Mouse (Mus musculus) hindbrain, embryonic 16.5 days (tissue): ENCODE measurements at regions not wholly inside any gene's neighbourhood (a gene's known extent, or its start where the extent isn't known, plus 50 kb on each side); places are given as distances from the start of the nearest gene placed in this dataset.
A peak's percentile ranks its signal among the peaks of the same experiment; 100 is the strongest.

ENCODE experiments used
- ATAC-seq: fragments of 200-750 bp; cut with Nextera tagmentation; 2 replicates; pipeline ENCODE4 v1.8.0; 2017; ENCODE audit warnings: moderate TSS enrichment, moderate library complexity
- H3K27ac ChIP-seq: fragments of 300-500 bp; sonication (generic); 2 replicates; pipeline ENCODE4 v1.5.1; 2014; ENCODE audit warnings: low read depth, mild to moderate bottlenecking, control low read depth, low read length, moderate library complexity
- H3K27me3 ChIP-seq: fragments of 300-500 bp; sonication (generic); replicated peaks from 2 replicates; pipeline ENCODE4 v1.6.1; 2014; ENCODE audit warnings: low read length; ENCODE audit not compliant: control insufficient read depth, insufficient read depth
- H3K36me3 ChIP-seq: fragments of 300-500 bp; sonication (generic); 2 replicates; pipeline ENCODE4 v1.6.1; 2014; ENCODE audit warnings: mild to moderate bottlenecking, low read length, moderate library complexity, mixed read lengths; ENCODE audit not compliant: control insufficient read depth, insufficient read depth
- H3K4me1 ChIP-seq: fragments of 300-500 bp; sonication (generic); 2 replicates; pipeline ENCODE4 v1.6.1; 2014; ENCODE audit warnings: low read depth, low read length; ENCODE audit not compliant: control insufficient read depth, insufficient read depth
- H3K4me2 ChIP-seq: fragments of 300-500 bp; sonication (generic); 2 replicates; pipeline ENCODE4 v1.6.1; 2014; ENCODE audit warnings: mild to moderate bottlenecking, low read length, control low read depth, moderate library complexity
- H3K4me3 ChIP-seq: fragments of 300-500 bp; sonication (generic); 2 replicates; pipeline ENCODE4 v1.5.1; 2014; ENCODE audit warnings: mild to moderate bottlenecking, low read length, control low read depth, moderate library complexity
- H3K9ac ChIP-seq: fragments of 300-500 bp; sonication (generic); 2 replicates; pipeline ENCODE4 v1.6.1; 2014; ENCODE audit warnings: low read depth, mild to moderate bottlenecking, control low read depth, low read length, moderate library complexity
- H3K9me3 ChIP-seq: fragments of 300-500 bp; sonication (generic); 2 replicates; pipeline ENCODE4 v1.6.1; 2014; ENCODE audit warnings: mild to moderate bottlenecking, low read length, moderate library complexity; ENCODE audit not compliant: control insufficient read depth
- WGBS: fragments of 180-500 bp; shearing (Covaris S2); extraction: QIAGEN DNeasy Blood & Tissue Kit; methylation state at CpG from one replicate; pipeline ENCODE4 v1.1.7; 2014; 5-methylcytosine and 5-hydroxymethylcytosine counted together

- Histone ChIP-seq H3K4me3 (no peak overlapping the region), H3K9ac (no peak overlapping the region), H3K36me3 (no peaks in the 10 kb centered on the region), H3K4me1 (peaks cover 3% of the 10 kb centered on the region), H3K4me2 (no peak overlapping the region), H3K9me3 (peaks cover 3% of the 10 kb centered on the region), H3K27ac (peak overlapping the region; percentile 48), H3K27me3 (no peaks in the 10 kb centered on the region)
- WGBS: 12% methylated on average over 7 of the region's 7 CpGs
- ATAC-seq: peak; percentile 98
Measured at GRCm38 (mm10) chr14:24550763-24551471, 64.0 kb downstream of the Rps24 start.

- Histone ChIP-seq H3K9ac (no peak overlapping the region), H3K4me2 (no peak overlapping the region)
Measured at GRCm38 (mm10) chr14:24551472-24551783, 64.5 kb downstream of the Rps24 start.

DNA sequence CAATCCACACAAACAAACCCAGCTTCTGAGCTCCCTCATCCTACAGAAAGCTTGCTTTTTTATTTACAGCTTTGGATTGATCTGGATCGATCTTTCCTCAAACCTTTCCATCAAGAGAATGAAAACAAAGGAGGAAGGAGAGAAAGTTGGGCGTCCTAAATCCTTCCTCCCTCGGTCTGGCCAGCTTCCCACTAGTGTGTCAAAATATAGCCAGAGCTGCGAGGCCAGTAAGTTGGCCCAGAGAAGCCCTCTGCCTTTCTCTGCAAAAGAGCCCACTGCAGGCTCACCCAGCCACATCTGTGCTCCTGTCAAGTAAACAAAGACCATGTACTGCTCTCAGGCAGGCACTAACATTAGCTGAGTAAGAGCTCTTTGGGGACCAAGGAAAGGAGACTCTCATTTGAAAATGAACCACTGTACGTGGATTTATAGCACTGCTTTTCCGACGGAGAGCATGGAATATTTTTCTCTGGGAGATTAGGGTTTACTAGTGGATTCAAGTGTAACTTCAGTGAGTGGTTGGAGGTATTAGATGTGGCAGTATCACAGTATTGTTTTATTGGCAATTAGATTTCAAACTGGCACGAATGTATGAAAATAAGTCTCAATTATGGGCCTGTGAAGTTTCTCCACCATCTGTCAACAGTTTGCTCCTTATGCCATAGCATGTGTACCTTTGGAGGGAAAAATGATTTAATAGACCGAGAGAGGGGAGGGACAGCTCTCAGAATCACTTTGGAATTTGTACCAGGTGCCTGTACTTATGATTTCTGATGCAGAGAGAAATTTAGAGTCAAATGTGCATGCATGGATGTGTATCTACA lies 78.1 kb downstream of the Rps24 start:
- Histone ChIP-seq H3K27me3 (no peaks in the 10 kb centered on the region), H3K4me2 (no peak overlapping the region), H3K27ac (peak overlapping the region; percentile 68), H3K36me3 (no peaks in the 10 kb centered on the region), H3K4me1 (peaks cover 7% of the 10 kb centered on the region), H3K9me3 (no peaks in the 10 kb centered on the region), H3K9ac (no peak overlapping the region), H3K4me3 (no peak overlapping the region)
- 51% methylated on average over 9 of the region's 9 CpGs for WGBS
- no peak for ATAC-seq

More at GRCm38 (mm10) chr14:24551472-24551783, 64.5 kb downstream of the Rps24 start:
- no peak for ATAC-seq
- peak overlapping the region; percentile 48 for H3K27ac ChIP-seq
- H3K4me3 ChIP-seq: no peak overlapping the region
- no peaks in the 10 kb centered on the region for H3K27me3 ChIP-seq
- peaks cover 3% of the 10 kb centered on the region for H3K9me3 ChIP-seq
- H3K36me3 ChIP-seq: no peaks in the 10 kb centered on the region
- peaks cover 3% of the 10 kb centered on the region for H3K4me1 ChIP-seq
- WGBS: 62% methylated on average over 3 of the region's 3 CpGs

- Histone ChIP-seq H3K4me3 (no peak overlapping the region), H3K9me3 (no peaks in the 10 kb centered on the region), H3K36me3 (no peaks in the 10 kb centered on the region), H3K4me2 (no peak overlapping the region), H3K9ac (no peak overlapping the region), H3K4me1 (peaks cover 7% of the 10 kb centered on the region), H3K27ac (0 out of 2 replicates have a peak overlapping the region, but pooled peaks have one; percentile 26), H3K27me3 (no peaks in the 10 kb centered on the region)
- WGBS: 39% methylated on average over 10 of the region's 10 CpGs
- ATAC-seq: no peak
Measured at GRCm38 (mm10) chr14:24565718-24566322, 78.9 kb downstream of the Rps24 start.

DNA sequence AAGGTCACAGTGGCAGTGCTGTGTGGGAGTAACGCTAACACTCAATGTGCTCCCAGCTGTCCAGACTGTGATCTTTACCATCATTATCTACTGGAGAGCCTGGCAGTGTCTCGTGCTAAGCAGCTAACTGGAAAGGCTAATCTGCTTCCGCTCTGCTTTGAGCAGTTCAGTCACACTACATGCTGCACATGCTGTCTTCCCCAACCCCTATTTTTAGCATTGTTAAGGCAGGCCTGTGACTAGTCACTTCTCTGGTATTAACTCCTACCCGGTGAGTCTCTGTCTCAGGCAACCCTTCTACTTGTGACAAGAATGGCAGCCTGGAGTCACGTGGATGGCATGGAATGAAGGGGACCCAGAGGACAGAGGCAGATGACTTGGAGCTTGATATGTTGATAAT lies 88.2 kb downstream of the Rps24 start:
- WGBS: 79% methylated on average over 5 of the region's 5 CpGs
- Histone ChIP-seq H3K27ac (no peak overlapping the region), H3K4me1 (peaks cover 19% of the 10 kb centered on the region), H3K27me3 (no peaks in the 10 kb centered on the region), H3K9me3 (no peaks in the 10 kb centered on the region), H3K4me3 (no peak overlapping the region), H3K36me3 (no peaks in the 10 kb centered on the region), H3K4me2 (no peak overlapping the region), H3K9ac (no peak overlapping the region)
- no peak for ATAC-seq

DNA sequence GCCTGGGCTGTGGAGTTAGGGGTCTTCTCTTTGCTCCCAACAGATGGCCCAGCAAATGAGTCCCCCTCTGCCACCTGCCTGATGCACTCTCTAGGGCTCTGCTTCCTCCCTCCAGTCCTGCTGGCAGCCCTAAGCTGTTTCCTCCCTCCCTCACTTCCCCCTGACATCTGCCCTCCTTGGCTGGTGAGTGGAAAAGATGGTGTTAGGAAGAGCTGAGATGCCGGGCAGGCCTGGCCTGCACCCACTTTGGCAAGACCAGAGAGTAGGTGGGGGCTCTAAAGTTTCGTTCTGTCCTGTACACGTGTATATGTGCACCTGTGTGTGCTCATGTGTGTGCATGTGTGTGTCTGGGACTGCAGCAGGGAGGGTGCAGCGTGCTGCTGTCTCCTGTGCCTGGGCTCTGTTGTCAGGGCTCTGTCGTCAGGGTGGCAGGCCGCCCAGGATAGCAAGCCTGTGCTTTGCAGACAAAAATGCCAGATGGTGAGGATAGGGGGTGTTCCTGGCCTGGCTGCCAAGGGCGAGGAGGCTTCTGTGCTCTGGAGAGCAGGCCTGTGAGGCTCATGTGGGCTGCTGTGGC lies 91.7 kb downstream of the Rps24 start:
- Histone ChIP-seq H3K4me2 (0 out of 2 replicates have a peak overlapping the region, but pooled peaks have one; percentile 10), H3K27me3 (no peaks in the 10 kb centered on the region), H3K4me3 (no peak overlapping the region), H3K27ac (peak overlapping the region; percentile 90), H3K36me3 (no peaks in the 10 kb centered on the region), H3K9ac (peak overlapping the region; percentile 52), H3K4me1 (peaks cover 19% of the 10 kb centered on the region), H3K9me3 (no peaks in the 10 kb centered on the region)
- peak; percentile 96 for ATAC-seq
- 15% methylated on average over 7 of the region's 7 CpGs for WGBS

- no peak overlapping the region for H3K4me2 ChIP-seq
- H3K9ac ChIP-seq: peak overlapping the region; percentile 52
- peaks cover 19% of the 10 kb centered on the region for H3K4me1 ChIP-seq
- H3K27ac ChIP-seq: peak overlapping the region; percentile 90
- no peak overlapping the region for H3K4me3 ChIP-seq
- no peaks in the 10 kb centered on the region for H3K36me3 ChIP-seq
- WGBS: 12% methylated on average over 9 of the region's 9 CpGs
- ATAC-seq: peak; percentile 42
- H3K27me3 ChIP-seq: no peaks in the 10 kb centered on the region
- no peaks in the 10 kb centered on the region for H3K9me3 ChIP-seq
Measured at GRCm38 (mm10) chr14:24579153-24579795, 92.3 kb downstream of the Rps24 start.

DNA sequence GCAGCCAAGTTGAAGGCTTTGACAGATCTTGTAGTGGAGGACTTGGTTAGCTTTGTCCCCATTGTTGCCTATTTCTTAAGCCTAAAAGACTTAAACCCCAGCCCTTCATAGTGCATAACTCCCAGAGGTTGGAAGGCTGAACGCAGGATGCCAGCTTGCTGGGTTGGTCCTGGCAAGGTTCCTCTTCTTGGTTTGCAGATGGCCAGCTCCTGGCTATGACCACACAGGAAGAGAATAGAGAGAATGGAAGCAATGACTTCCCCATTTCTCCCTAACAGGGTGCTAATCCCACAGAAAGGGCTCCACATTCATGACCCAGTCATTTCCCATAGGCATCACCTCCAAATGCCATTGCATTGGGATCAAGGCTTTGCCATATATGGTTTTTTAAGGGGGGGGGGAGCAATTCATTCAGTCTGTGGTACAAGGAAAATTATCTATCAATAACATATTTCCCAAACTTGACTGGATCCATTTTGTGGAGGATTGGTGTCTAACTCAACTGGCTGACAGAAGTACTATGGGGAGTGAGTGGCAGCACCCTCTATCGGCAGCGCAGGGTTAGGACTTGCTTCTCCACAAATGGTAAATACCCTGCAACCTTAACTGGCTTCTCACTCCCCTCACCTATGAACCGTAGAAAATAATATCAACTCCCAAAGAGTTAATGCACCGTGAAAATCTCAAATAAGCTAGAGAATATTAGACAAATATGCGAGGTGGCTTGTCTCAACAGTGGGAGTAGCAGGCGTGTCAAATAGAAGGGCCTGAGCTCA lies 99.4 kb downstream of the Rps24 start:
- H3K27me3 ChIP-seq: no peaks in the 10 kb centered on the region
- 52% methylated on average over 7 of the region's 7 CpGs for WGBS
- no peak overlapping the region for H3K4me2 ChIP-seq
- H3K4me3 ChIP-seq: no peak overlapping the region
- no peaks in the 10 kb centered on the region for H3K36me3 ChIP-seq
- H3K27ac ChIP-seq: peak overlapping the region; percentile 91
- peaks cover 17% of the 10 kb centered on the region for H3K4me1 ChIP-seq
- peak; percentile 35; the same call in 1 of the 2 replicates for ATAC-seq
- no peak overlapping the region; the same call in 1 of the 2 replicates for H3K9ac ChIP-seq
- H3K9me3 ChIP-seq: no peaks in the 10 kb centered on the region
